Mouse (Mus musculus) G1E (cell line): ENCODE data around the gene Fuca1.

Experiments
- CTCF ChIP-seq: IDR thresholded peaks from 2 replicates; pipeline ENCODE4 v1.5.1; 2012; ENCODE audit warnings: low read depth, low read length, inconsistent platforms, mixed read lengths
- GATA1 ChIP-seq: IDR thresholded peaks from 2 replicates; pipeline ENCODE4 v1.6.1; 2012; ENCODE audit warnings: borderline replicate concordance, low read length, inconsistent platforms, mixed read lengths
- GATA2 ChIP-seq: IDR thresholded peaks from 2 replicates; pipeline ENCODE4 v1.6.1; 2012; ENCODE audit warnings: low read depth, low read length, inconsistent platforms, borderline replicate concordance

- TF ChIP-seq GATA1 (no peak), CTCF (no peak), GATA2 (no peak)
Observed at GRCm38 (mm10) chr4:135964426-135964825, 43.9 kb downstream of the Fuca1 start.
